Mouse (Mus musculus) liver, embryonic 14.5 days (tissue): ENCODE results near the gene Abhd4. TPM values are rescaled to one million over a fixed set of nuclear protein-coding genes. Genes with fewer than 3 reads are reported as not detected.

ENCODE experiments used
- ATAC-seq: fragments of 200-750 bp; cut with Nextera tagmentation; 2 replicates; pipeline ENCODE4 v1.8.0; 2017; ENCODE audit warnings: moderate number of reproducible peaks, mild to moderate bottlenecking, moderate library complexity; ENCODE audit not compliant: insufficient read depth
- DNase-seq, 3 experiments: peaks; one replicate each; pipeline ENCODE4 v3.0.0-alpha.2; 2012 to 2013; ENCODE audit warnings: low read depth in 3 of 3, low spot score in 3 of 3
- H3K27ac ChIP-seq: fragments of 300-500 bp; sonication (generic); 2 replicates; pipeline ENCODE4 v1.5.1; 2014; ENCODE audit warnings: moderate library complexity, mild to moderate bottlenecking, control low read depth, inconsistent platforms
- H3K27me3 ChIP-seq: fragments of 300-500 bp; sonication (generic); 2 replicates; pipeline ENCODE4 v1.6.1; 2014; ENCODE audit warnings: mild to moderate bottlenecking, low read length, moderate library complexity; ENCODE audit not compliant: control insufficient read depth, insufficient read depth
- H3K36me3 ChIP-seq: fragments of 300-500 bp; sonication (generic); replicated peaks from 2 replicates; pipeline ENCODE4 v1.6.1; 2014; ENCODE audit warnings: low read depth; ENCODE audit not compliant: control insufficient read depth, insufficient read depth
- H3K4me1 ChIP-seq, 2 experiments: fragments of 200-500 bp in 1 of 2; fragments of 300-500 bp in 1 of 2; sonication (generic) in 1 of 2; replicated peaks; 2 replicates each; pipeline ENCODE4 v1.6.1; 2012 to 2014; ENCODE audit warnings: antibody characterized with exemption in 1 of 2, inconsistent platforms in 1 of 2, low read length in 1 of 2; ENCODE audit not compliant: control insufficient read depth in 2 of 2, insufficient read depth in 2 of 2
- H3K4me2 ChIP-seq: fragments of 300-500 bp; sonication (generic); 2 replicates; pipeline ENCODE4 v1.6.1; 2014; ENCODE audit warnings: low read depth, mild to moderate bottlenecking, control low read depth, moderate library complexity
- H3K4me3 ChIP-seq, 2 experiments: fragments of 200-500 bp in 1 of 2; fragments of 300-500 bp in 1 of 2; sonication (generic) in 1 of 2; 2 replicates each; pipeline ENCODE4 v1.5.1; 2012 to 2014; ENCODE audit warnings: low read depth in 2 of 2, low read length in 2 of 2, mild to moderate bottlenecking in 2 of 2, control low read depth in 1 of 2, inconsistent platforms in 1 of 2, moderate library complexity in 1 of 2; ENCODE audit not compliant: insufficient read depth in 1 of 2
- H3K9ac ChIP-seq: fragments of 300-500 bp; sonication (generic); replicated peaks from 2 replicates; pipeline ENCODE4 v1.6.1; 2014; ENCODE audit warnings: mild to moderate bottlenecking, control low read depth, moderate library complexity
- H3K9me3 ChIP-seq: fragments of 300-500 bp; sonication (generic); 2 replicates; pipeline ENCODE4 v1.6.1; 2016; ENCODE audit warnings: low read length, mixed read lengths; ENCODE audit not compliant: control insufficient read depth
- CTCF ChIP-seq: IDR thresholded peaks from 2 replicates; pipeline ENCODE4 v1.5.1; 2016; ENCODE audit warnings: antibody characterized with exemption, low read depth, control low read depth
- EP300 ChIP-seq: IDR thresholded peaks from 2 replicates; pipeline ENCODE4 v1.6.1; 2016; ENCODE audit warnings: antibody characterized with exemption, low read depth
- WGBS: fragments of 180-500 bp; shearing (Covaris S2); extraction: QIAGEN DNeasy Blood & Tissue Kit; methylation state at CpG from one replicate; pipeline ENCODE4 v1.1.7; 2014; ENCODE audit not compliant: insufficient replicate concordance; 5-methylcytosine and 5-hydroxymethylcytosine counted together
- polyA plus RNA-seq, 2 experiments: library from polyadenylated mRNA; depleted of rRNA in 1 of 2; stranded (reverse) in 1 of 2; unstranded in 1 of 2; fragments of >200 nt; fragmentation: Nextera tagmentation in 1 of 2; extraction: Ambion mirVana in 1 of 2; gene quantifications; 2 replicates each; pipeline versions ENCODE4 v1.2.1 to v1.2.3; 2012 to 2014

Gene Abhd4
- polyA plus RNA-seq, 2 experiments, result 6.1 to 14.9 TPM

GRCm38 (mm10) chr14:54220726-54221494, 33.1 kb upstream of the Abhd4 start:
- Histone ChIP-seq H3K9ac (peak overlapping the region; percentile 1), H3K4me2 (peak overlapping the region; percentile 28; the same call in 1 of the 2 replicates), H3K36me3 (no peaks in the 10 kb centered on the region), H3K9me3 (no peaks in the 10 kb centered on the region), H3K27ac (no peak overlapping the region), H3K4me1 (peaks cover 9 to 22% of the 10 kb centered on the region in 2 experiments), H3K4me3 (no peak overlapping the region), H3K27me3 (no peaks in the 10 kb centered on the region; the same call in 1 of the 2 replicates)
- DNase-seq, result no peak
- TF ChIP-seq EP300 (no peak), CTCF (no peak)
- ATAC-seq, result peak; percentile 44; the same call in 1 of the 2 replicates
- 48% methylated on average over 8 of the region's 8 CpGs for WGBS

GRCm38 (mm10) chr14:54221641-54222040, 32.3 kb upstream of the Abhd4 start:
- ATAC-seq, result no peak
- WGBS, result 82% methylated on average over 6 of the region's 6 CpGs
- TF ChIP-seq CTCF (no peak), EP300 (no peak)

GRCm38 (mm10) chr14:54222289-54222727, 31.7 kb upstream of the Abhd4 start:
- H3K27ac ChIP-seq, result no peak overlapping the region

More at GRCm38 (mm10) chr14:54221641-54222040, 32.3 kb upstream of the Abhd4 start:
- H3K9ac ChIP-seq, result no peak overlapping the region
- no peak overlapping the region for H3K27ac ChIP-seq
- no peak overlapping the region for H3K4me3 ChIP-seq
- DNase-seq, result no peak
- H3K4me1 ChIP-seq, result peaks cover 9 to 25% of the 10 kb centered on the region in 2 experiments
- H3K36me3 ChIP-seq, result no peaks in the 10 kb centered on the region
- H3K27me3 ChIP-seq, result no peaks in the 10 kb centered on the region; the same call in 1 of the 2 replicates
- H3K9me3 ChIP-seq, result no peaks in the 10 kb centered on the region
- H3K4me2 ChIP-seq, result no peak overlapping the region

DNA sequence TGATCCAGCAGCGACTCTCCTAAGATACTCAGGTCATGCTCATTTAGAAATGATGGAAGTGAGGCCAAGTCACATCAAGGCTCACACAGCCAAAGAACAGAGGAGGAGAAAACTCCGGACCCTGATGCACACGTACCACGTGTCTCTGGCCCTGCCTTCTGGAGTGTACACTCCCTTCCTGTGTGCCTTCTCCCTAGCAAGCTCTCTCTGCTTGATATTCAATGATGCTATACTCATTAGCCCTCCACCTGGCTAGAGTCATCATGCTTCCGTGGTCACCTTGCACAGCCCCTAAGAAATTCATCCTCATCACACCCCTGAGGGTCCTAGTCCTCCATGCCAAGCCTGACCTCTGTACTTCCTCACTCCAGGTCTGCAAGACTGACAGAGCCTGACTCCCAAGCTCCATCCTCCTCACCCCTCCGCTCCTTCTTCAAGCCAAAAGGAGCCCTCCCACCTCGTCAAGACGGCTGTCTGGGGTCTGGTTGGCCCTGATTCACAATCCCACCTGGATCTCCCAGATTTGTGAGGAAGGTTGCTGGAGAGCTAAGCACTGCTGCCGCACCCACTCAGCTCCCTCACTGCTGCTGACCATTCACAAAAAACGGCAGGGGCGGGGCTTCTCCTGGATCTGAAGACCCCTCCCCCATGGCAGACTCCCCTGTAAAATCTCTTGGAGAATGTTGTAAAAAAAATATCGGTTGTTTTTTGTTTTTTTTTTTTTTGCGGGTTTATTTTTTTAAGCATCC, 30.5 kb upstream of the Abhd4 start:
- ATAC-seq, result no peak
- WGBS, result 52% methylated on average over 13 of the region's 13 CpGs
- no peak overlapping the region for H3K4me2 ChIP-seq
- H3K9ac ChIP-seq, result no peak overlapping the region
- no peak overlapping the region for H3K4me3 ChIP-seq
- H3K4me1 ChIP-seq, result peaks cover 19 to 36% of the 10 kb centered on the region in 2 experiments
- no peaks in the 10 kb centered on the region for H3K36me3 ChIP-seq
- H3K27me3 ChIP-seq, result no peaks in the 10 kb centered on the region; the same call in 1 of the 2 replicates
- no peak overlapping the region for H3K27ac ChIP-seq
- DNase-seq, result no peak
- TF ChIP-seq CTCF (no peak), EP300 (no peak)
- H3K9me3 ChIP-seq, result no peaks in the 10 kb centered on the region

More at GRCm38 (mm10) chr14:54222289-54222727, 31.7 kb upstream of the Abhd4 start:
- ATAC-seq (no peak), DNase-seq (peak in 1 of 3 experiments; percentile 53)
- Histone ChIP-seq H3K9ac (no peak overlapping the region), H3K4me2 (no peak overlapping the region), H3K4me3 (no peak overlapping the region), H3K36me3 (no peaks in the 10 kb centered on the region), H3K27me3 (no peaks in the 10 kb centered on the region; the same call in 1 of the 2 replicates), H3K4me1 (peaks cover 15 to 30% of the 10 kb centered on the region in 2 experiments), H3K9me3 (no peaks in the 10 kb centered on the region)
- WGBS, result 52% methylated on average over 8 of the region's 8 CpGs
- TF ChIP-seq CTCF, result no peak
- TF ChIP-seq EP300, result no peak

DNA sequence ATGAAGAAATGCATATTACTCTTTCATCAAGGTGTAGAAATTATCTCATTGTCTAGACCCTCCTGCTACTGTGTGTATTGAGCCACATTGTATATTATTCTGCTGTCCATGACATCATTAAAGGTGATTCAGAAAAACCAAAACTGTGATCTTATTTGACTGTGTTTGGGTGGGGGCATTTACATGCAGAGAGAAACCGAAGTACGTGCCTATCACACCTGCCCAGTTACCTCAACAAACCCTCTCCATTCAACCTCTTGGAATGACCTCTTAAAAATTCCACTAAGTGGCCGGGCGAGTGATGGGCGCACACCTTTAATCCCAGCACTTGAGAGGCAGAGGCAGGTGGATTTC, 29.9 kb upstream of the Abhd4 start:
- Histone ChIP-seq H3K4me1 (peaks cover 19 to 41% of the 10 kb centered on the region in 2 experiments), H3K4me3 (no peak overlapping the region), H3K9me3 (no peaks in the 10 kb centered on the region), H3K9ac (no peak overlapping the region), H3K27me3 (no peaks in the 10 kb centered on the region), H3K4me2 (no peak overlapping the region), H3K36me3 (no peaks in the 10 kb centered on the region), H3K27ac (no peak overlapping the region)
- ATAC-seq (no peak), DNase-seq (no peak)
- 79% methylated on average over 5 of the region's 5 CpGs for WGBS
- TF ChIP-seq EP300 (no peak), CTCF (no peak)
